Mouse (Mus musculus) urinary bladder, postnatal 36 days (tissue): ENCODE results near the gene Chl1.

Experiments
- DNase-seq, 2 experiments: peaks; one replicate each; pipeline ENCODE4 v3.0.0; 2022; ENCODE audit warnings: low spot score in 2 of 2, mixed read lengths in 1 of 2

Chl1 gene

DNA sequence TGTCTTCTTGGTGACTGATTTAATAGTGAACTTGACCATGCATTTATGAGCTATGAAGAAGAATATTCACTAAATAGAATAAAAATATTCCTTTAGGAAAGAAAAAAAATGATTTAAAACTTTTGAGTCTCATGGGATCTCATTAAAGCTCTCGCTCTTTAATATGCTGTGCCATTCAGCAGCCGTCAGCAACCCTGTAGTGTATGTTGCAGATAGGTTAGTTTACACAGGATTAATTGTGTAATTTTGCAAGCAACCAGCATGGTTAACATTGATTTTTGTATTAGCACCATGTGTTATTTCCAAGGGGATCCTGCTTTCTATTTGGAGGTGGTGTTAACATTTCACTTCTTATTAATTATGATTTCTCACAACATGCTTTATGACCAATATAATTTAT is 32.2 kb downstream of the Chl1 start:
- no peak for DNase-seq

DNA sequence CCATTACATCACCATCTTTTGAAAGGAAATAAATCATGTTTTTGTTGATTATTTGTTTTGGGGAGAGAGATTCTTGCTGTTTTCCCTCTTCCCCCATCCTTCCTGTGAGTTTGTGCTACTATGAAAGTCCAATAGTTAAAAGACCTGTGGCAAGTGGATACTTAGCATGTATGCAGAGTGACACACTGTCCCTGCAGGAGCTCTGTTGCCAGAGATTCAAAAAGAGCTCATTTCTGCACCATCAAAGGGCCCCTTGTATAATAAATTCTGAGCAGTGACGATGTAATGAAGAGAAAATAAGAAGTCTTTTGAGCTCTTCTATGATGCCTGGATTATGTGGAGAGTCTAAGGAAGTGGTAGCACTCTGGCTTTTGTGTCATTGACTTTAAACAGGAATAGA is 33.4 kb downstream of the Chl1 start:
- no peak for DNase-seq

DNA sequence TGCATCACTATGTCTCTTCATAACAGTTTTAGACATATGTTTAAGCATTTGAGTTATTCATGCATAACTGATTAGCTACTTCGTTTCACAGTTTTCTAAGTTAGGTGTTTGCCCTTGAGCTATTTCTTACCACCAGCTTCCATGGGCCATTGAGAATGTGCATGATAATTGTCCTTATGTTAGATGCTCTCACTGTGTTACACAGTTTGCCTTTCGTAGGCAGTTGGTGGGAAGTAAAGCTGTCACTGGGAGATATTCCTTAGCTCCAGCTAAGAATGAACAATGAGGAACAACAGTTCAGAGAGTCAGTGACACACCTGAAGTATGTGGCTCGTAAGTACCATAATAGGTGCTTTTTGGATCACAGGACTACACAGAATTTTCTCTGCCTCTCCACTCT is 35.9 kb downstream of the Chl1 start:
- no peak for DNase-seq

DNA sequence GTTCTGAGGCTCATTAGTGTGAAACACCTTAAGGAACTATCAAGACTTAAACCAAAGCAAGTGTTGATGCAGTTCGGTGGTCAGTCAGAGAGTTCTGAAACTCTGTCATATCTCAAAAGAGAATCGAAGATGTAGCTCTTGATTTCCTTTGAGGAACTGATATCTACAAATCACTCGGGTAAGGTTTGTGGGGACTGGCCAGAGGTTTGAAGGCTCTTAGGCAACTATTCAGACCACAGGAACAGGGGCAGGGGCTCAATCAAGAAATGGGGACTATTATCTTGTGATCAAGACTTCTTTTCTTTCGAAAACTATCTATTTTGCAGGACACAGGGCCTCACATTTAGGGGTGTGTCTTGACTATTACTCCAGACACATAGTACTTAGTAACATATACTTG is 39.5 kb downstream of the Chl1 start:
- no peak for DNase-seq

DNA sequence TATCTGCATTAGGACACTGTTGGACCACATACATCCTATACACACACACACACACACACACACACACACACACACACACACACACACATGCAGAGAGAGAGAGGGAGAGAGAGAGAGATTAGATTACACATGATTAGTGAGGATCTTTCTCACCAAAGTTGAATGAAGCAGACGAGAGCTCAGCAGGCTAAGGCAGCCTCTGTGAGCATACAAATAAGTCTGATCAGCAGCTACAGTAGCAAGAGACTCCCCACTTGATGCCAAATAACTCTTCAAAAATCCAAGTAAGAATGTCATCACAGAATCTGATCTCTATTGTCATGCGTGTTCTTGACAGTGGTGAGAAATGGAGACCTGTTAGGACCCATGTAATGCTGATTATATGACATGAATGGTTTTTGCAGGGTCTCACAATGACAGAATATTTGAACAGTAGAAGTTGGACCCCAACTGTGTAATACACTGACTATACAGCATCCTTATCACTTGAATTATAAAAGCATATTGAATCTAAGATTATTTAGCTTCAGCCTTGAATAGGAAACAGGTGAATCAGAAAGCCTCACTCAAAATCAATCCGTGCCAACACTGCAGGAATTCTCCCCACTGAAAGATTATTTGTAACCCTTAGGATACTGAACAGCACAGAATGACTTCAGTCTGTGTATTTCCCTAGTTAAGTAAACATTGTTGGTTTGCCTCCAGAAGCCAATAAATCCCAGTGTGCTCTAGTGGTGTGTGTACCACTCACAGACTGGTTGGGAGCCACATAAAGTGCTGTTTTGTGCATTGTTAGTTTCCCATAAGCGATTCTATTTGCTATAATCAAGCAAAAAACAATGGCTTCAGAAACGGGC is 47.9 kb downstream of the Chl1 start:
- no peak for DNase-seq

DNA sequence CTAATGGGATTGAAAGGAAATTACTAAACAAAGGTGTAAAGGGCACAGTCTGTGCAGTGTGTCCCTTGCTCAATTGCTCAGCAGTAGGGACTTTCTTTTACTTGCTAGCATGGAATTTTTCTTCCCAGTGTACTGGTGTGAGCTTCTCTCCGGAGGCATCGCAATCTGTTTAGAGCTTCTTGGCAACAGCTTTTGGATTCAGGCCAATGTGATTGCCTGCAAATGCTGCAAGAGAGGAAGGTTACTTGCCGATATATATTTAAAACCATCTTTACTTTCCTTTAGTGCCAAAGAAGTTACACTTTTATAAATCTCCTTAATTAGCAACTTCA is 48.5 kb downstream of the Chl1 start:
- peak in 1 of 2 experiments; percentile 11 for DNase-seq

DNA sequence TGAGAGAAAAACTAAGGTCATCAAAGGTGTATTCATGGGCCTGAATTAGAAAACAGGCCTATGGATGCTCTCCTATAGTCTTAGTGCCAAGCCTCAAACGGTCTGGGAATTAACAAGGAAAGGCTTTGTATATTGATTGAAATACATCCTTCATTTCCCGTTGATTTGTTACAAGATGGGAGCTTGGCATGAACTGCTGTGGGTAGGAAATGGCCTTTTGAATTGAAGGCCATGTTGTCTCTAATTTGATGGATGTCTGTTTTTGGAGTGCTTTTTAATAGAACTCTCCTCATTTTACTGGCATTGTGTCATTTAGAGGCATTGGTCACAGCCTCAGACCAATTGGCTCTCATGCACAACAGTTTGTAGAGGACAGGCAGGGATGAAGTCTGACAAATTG is 49.0 kb downstream of the Chl1 start:
- no peak for DNase-seq

DNA sequence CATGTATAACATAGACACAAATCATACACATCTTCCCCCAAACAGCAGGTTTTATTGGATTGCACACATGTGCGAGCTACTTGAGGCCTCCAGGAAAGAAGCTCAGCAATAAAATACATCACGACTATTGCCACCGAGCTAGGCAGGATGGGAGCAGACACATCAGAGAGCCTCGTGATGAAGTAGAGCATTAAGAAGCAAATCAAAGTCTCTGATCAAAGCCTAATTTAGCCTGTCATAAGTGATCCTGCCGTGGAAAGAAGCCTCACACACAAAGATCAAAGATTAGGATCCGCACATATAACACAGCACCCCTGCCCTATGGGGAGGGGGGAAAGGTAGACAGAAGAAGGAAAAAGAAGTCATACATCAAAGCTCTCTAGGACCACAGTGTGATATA is 54.4 kb downstream of the Chl1 start:
- DNase-seq = no peak

DNA sequence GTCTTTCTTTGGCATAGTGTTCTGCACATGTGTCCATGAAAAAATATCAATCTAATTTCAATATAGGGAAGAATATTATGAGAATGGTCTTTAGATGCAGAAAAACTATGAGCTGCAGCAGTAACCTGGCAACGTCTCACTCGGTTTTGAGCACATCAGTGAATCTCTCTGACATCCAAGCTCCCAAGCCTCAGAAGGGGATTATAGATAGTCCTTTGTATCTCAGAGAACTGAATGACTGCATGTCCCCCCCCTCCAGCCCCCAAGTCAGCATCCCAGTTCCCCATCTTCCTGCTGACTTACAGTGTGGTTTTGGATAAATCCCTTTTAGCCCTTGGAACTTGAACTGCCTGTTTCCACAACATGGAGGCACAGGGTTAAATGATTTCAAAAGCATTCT is 56.9 kb downstream of the Chl1 start:
- DNase-seq = no peak

DNA sequence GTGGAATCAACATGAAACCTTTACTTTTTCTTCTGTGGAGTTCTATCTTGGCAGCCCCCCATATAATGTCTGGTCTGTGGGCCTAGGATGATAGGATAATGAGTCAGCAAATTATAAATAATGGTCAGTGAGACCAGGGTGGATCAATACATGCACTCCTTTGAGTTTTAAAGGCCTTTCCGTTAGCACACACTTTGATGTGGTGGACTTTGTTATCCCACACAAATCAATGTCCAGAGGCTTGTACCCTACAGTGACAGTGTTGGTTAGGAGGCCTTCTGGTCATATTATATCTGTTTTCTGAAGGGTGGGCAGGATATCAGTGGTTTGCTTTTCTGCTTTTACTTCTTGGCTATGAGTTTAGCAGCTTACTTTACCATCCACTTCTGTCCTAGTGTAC is 62.3 kb downstream of the Chl1 start:
- no peak for DNase-seq

DNA sequence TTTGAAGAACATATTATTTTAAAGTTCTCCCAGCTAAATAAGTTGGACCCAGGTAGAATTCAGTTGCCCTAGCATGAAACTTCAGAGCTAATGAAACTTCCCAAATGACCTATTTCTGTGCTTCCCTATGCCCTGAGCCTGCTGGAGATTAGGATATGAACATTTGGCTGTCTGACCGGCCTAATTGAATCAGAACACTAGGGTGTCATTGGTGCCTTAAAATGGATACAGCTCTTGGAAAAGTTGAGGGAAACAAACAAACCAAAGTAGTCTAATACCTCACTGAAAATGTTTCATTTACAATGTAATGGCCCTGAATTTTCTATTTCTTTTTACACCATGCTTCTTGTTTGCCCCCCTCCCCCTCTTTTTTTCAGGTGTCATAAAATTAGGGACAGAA is 73.8 kb downstream of the Chl1 start:
- no peak for DNase-seq

DNA sequence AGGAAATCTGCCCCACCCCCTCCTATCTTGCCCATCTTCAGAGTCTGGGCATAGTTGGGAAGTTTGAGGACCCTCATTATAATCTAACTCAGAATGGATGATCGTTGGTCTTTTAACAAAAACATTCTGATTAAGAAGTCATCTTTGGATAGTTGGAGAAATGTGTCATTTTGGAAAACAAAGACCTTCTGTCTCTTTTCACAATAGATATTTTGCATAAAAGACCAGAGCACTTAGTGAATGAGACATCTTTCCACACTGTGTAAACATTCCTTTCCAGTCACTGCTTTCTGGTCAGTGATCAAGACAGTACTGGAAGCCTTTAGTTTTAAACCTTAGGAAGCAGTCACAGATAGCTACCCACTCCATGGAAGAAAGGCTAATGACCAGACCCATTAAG is 75.3 kb downstream of the Chl1 start:
- DNase-seq = no peak

DNA sequence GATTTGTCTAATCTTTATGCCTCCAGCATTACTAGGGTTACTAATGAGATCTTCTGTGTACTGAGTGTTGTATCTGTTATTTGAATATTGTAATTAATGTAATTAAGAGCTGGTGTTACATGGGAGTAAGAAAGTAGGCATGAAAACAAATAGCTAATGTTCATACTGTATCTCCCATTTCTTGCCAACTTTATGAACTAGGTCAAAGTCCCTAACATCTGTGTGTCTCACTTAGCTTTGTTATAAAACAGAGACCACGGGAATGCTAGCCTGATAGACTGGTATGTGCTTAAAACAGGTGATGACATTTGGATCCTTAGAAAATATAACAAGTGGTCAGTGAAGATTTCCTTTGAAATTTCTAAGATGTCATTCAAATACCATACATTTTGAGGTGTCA is 75.7 kb downstream of the Chl1 start:
- no peak for DNase-seq

DNA sequence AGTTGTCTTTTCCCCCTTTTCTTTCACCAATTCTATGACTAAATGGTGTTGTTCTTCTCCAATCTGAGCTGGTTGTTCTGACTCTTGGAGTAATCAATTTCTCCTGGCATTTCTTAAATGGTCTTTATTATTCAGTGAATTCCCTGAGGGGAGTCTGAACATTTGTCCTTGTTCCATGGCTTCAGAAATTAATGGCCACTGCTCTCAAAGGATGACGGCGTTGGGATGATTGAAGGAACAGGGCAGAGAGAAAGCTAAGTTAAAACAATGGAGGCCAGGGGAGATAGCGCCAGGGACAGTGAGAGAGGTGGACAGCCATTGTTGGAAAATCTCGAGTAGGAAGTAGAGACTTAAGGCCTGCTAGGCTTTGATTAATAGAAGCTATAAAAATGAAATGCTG is 91.7 kb downstream of the Chl1 start:
- no peak for DNase-seq

DNA sequence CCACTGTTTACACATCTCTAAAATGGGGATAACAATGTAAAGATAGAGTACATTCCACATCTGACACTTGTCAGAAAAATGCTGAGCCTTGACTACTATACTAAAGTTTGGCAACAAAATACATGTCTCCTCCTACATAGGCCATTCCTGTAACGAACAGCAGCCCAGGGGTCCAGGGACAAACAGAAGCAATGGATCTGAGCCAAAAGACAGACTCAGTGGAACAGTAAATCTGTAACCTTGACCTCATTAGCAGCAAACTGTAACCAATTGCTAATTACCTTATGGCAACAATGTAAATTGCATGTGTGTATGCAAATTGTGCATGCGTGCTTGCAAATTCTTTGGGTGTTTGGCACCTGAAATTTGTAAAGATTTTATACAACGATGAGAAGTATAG is 100.3 kb downstream of the Chl1 start:
- DNase-seq = no peak

DNA sequence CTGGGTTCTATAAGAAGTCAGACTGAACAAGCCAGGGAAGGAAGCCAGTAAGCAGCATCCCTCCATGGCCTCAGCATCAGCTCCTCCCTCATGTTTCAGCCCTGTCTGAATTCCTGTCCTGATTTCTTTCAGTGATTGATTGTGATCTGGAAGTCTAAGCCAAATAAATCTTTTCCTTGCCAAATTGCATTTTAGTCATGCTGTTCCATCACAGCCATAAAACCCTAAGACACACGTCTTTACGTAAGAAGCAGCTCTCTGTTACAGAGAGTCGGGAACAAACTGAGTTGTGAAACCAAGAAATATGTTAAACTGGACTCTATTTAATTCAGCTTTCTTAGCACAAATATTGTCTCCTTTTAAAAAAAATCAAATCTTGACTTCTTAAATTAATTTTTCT is 102.2 kb downstream of the Chl1 start:
- DNase-seq = no peak

DNA sequence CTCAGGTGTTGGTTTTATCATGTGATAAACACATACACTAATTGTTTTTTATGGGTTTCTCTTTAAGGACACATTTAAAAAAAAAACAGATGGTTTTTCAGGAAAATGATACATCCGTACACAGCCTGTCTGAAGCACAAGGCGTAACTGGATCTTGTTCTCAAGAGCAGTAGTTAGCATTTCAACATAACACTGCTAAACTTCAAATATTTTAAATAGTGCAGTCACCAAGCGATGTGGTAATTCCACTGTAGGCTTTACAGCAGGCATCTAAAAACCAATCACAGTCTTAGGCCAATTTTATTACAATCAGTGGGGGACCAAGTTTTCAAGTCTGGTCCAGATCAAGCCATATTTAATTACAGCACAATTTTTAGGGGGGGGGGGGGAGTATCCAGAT is 103.3 kb downstream of the Chl1 start:
- DNase-seq = no peak

DNA sequence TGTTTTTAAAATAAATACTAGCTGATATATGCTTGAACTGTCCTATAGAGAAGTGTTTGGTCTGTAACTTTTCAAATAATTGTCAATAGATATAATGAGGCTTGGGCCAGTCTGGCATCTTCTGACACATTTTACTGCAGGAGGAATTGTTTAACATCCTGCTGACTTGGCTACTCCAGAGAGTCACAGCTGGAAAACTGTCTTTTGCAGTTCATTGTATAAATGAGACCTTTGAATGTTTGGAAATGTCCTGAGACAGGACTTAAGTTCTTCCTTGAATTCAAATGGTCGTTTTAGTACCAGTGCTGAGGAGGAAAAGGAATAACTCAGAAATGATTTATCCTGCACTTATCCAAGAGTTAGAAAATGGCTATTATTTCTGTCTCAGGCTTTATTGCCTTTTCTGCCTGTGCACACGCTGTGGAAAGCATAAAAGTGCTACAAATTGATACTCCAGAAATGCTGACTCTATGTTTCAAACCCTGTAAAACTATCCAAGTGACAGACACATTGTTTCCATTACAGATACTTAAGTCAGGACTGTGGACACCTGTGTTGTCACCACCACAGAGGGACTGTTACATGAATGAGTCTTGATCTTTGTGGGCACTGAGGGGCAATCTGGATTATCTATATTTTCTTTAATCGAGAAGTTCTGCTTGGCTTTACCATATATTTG is 105.7 kb downstream of the Chl1 start:
- DNase-seq = no peak

DNA sequence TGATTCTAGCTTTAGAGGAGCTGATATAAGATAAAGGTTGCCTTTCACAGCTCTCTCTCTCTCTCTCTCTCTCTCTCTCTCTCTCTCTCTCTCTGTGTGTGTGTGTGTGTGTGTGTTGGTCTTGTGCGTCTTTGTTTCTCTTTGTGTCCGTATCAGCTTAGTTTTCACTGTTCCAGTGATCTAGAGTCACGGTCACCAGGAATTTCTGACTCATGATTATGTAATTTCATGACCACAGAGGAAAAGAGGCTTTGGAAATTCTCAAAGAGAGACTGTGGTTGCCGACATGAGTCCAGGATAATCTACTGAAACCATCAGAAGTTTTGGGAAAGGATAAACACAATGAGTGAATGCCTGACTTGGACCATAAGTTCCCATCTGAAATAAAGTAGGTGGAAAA is 110.5 kb downstream of the Chl1 start:
- DNase-seq = no peak

DNA sequence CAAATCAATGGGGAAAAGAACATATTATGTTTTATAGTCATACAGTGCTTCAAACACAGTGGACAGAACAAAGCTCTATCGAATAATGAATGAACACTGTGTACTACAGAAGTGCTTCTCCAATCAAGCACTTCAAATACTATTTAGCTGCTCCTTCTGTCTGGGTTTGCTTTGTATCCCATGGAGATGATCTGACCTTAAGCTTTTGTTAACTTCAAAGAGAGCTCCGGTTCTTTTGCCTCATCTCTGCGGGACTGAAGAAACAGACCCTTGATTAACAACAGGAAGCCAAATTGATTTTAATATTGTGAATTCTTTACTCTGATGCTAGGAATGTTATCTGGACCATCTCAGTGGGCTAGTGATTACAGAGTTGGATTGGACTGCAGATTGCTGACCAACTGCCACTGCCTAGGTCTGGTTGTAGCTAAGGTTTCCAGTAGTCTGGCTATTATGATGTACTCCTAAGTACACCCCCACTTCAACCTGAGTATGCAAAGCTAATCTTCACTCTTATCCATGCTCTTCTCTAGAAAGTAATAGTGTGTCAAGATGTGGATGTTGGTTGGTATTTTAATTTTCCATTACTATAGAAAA is 111.8 kb downstream of the Chl1 start:
- no peak for DNase-seq

DNA sequence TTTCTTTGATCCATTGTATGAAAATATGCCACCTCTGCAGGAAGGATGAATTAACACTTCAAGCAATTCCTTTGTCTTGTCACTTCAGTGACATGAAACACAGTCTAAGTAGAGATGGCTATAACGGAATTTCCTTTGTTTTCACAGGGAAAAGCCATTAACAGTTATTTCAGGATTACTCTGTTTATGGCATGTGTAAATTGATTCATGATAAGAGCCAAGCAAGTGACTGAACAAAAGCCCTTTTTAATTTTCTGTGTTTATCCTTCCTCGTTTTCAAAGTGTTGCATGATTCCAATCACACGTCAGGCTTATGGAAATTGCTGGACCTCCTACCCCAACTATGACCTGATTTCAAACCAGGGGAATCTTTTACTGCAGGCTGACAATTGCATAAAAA is 122.5 kb downstream of the Chl1 start:
- no peak for DNase-seq

DNA sequence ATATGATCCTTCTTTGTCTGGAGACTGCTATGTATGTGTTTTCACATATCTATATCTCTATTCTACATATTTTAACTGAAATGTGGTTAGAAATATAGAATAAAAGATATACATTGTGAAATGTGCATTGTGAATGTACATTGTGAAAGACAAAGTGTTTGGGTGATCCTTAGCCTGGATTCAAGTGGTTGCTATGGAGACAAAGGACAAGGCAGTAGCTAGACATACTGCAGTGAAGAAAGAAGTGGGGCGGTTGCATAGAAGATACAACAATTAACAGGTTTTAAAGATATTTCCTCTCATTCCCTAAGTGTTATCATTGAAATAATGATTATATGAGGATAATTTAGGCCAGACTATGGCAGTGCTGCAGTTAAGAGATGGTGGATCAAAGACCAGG is 146.4 kb downstream of the Chl1 start:
- DNase-seq = no peak

DNA sequence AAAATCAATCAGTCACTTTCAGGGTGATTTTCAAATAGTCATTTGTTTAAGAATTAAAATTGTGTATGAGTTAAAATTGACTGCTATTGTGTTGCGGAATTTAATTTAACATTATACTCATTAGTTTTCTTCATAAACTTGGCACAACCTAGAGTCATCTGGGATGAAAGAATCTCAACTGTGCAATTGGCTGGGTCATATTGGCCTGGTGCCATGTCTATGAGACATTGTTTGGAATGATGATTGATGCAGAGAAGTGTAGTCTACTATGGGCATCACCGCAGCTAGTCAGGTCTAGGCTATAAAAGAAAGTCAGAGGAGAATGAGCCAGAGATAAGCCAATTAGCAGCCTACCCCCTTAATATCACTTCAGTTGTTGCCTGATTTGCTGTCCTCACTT is 148.8 kb downstream of the Chl1 start:
- DNase-seq = no peak
